Mouse (Mus musculus) liver, embryonic 16.5 days (tissue): ENCODE measurements around the gene Chrna1. TPM values are rescaled to one million over a fixed set of nuclear protein-coding genes. Genes with fewer than 3 reads are reported as not detected.

Source experiments
- ATAC-seq: fragments of 200-750 bp; cut with Nextera tagmentation; 2 replicates; pipeline ENCODE4 v1.8.0; 2017; ENCODE audit warnings: low read depth, mild to moderate bottlenecking, moderate number of reproducible peaks, moderate library complexity
- H3K27ac ChIP-seq: fragments of 300-500 bp; sonication (generic); 2 replicates; pipeline ENCODE4 v1.5.1; 2014; ENCODE audit warnings: mild to moderate bottlenecking, low read length
- H3K27me3 ChIP-seq: fragments of 300-500 bp; sonication (generic); 2 replicates; pipeline ENCODE4 v1.6.1; 2014; ENCODE audit warnings: low read depth, low read length, mixed read lengths; ENCODE audit not compliant: control insufficient read depth, insufficient read depth
- H3K36me3 ChIP-seq: fragments of 300-500 bp; sonication (generic); 2 replicates; pipeline ENCODE4 v1.6.1; 2014; ENCODE audit warnings: mild to moderate bottlenecking; ENCODE audit not compliant: control insufficient read depth, insufficient read depth
- H3K4me1 ChIP-seq: fragments of 300-500 bp; sonication (generic); 2 replicates; pipeline ENCODE4 v1.6.1; 2014; ENCODE audit warnings: low read depth, low read length, mixed read lengths; ENCODE audit not compliant: control insufficient read depth
- H3K4me2 ChIP-seq: fragments of 300-500 bp; sonication (generic); 2 replicates; pipeline ENCODE4 v1.6.1; 2014; ENCODE audit warnings: low read depth, low read length, mixed read lengths
- H3K4me3 ChIP-seq: fragments of 300-500 bp; sonication (generic); 2 replicates; pipeline ENCODE4 v1.5.1; 2014; ENCODE audit warnings: low read depth, mild to moderate bottlenecking, low read length
- H3K9ac ChIP-seq: fragments of 300-500 bp; sonication (generic); 2 replicates; pipeline ENCODE4 v1.6.1; 2014; ENCODE audit warnings: low read depth, low read length
- H3K9me3 ChIP-seq: fragments of 300-500 bp; sonication (generic); replicated peaks from 2 replicates; pipeline ENCODE4 v1.6.1; 2016; ENCODE audit warnings: low read length; ENCODE audit not compliant: control insufficient read depth
- WGBS: fragments of 180-500 bp; shearing (Covaris S2); extraction: QIAGEN DNeasy Blood & Tissue Kit; methylation state at CpG from one replicate; pipeline ENCODE4 v1.1.7; 2014; ENCODE audit not compliant: insufficient replicate concordance; 5-methylcytosine and 5-hydroxymethylcytosine counted together
- polyA plus RNA-seq: library from polyadenylated mRNA; unstranded; fragments of >200 nt; fragmentation: Nextera tagmentation; extraction: Ambion mirVana; gene quantifications from 2 replicates; pipeline ENCODE4 v1.2.1, GENCODE M21; 2015

Chrna1 gene
- polyA plus RNA-seq, 1 experiment from 2014 or later = 0.26 TPM

GRCm38 (mm10) chr2:73522891-73523290 lies 57.2 kb downstream of the Chrna1 start:
- WGBS = 42% methylated on average over 8 of the region's 8 CpGs
- ATAC-seq = no peak
- no peak overlapping the region for H3K4me2 ChIP-seq

GRCm38 (mm10) chr2:73522336-73522735 lies 57.8 kb downstream of the Chrna1 start:
- Histone ChIP-seq H3K4me2 (no peak overlapping the region), H3K9me3 (no peaks in the 10 kb centered on the region), H3K4me1 (peaks cover 5% of the 10 kb centered on the region; the same call in 1 of the 2 replicates), H3K9ac (no peak overlapping the region), H3K27me3 (peaks cover 6% of the 10 kb centered on the region; the same call in 1 of the 2 replicates), H3K4me3 (no peak overlapping the region), H3K36me3 (no peaks in the 10 kb centered on the region), H3K27ac (no peak overlapping the region)
- 59% methylated on average over 6 of the region's 6 CpGs for WGBS
- ATAC-seq = no peak

More at GRCm38 (mm10) chr2:73522891-73523290, 57.2 kb downstream of the Chrna1 start:
- no peak overlapping the region for H3K4me3 ChIP-seq
- no peak overlapping the region for H3K27ac ChIP-seq
- H3K9me3 ChIP-seq = no peaks in the 10 kb centered on the region
- peaks cover 5% of the 10 kb centered on the region; the same call in 1 of the 2 replicates for H3K4me1 ChIP-seq
- no peak overlapping the region for H3K9ac ChIP-seq
- peaks cover 6% of the 10 kb centered on the region; the same call in 1 of the 2 replicates for H3K27me3 ChIP-seq
- H3K36me3 ChIP-seq = no peaks in the 10 kb centered on the region

- Histone ChIP-seq H3K36me3 (no peaks in the 10 kb centered on the region; the same call in 1 of the 2 replicates), H3K27ac (no peak overlapping the region), H3K9me3 (no peaks in the 10 kb centered on the region), H3K4me1 (peaks cover 5% of the 10 kb centered on the region; the same call in 1 of the 2 replicates), H3K9ac (no peak overlapping the region), H3K27me3 (peaks cover under 1% of the 10 kb centered on the region; the same call in 1 of the 2 replicates), H3K4me3 (no peak overlapping the region), H3K4me2 (no peak overlapping the region)
- ATAC-seq = no peak
- WGBS = 22% methylated on average over 5 of the region's 5 CpGs
Observed at GRCm38 (mm10) chr2:73521737-73522136, 58.4 kb downstream of the Chrna1 start.

GRCm38 (mm10) chr2:73518966-73519365 lies 61.2 kb downstream of the Chrna1 start:
- Histone ChIP-seq H3K27me3 (no peaks in the 10 kb centered on the region), H3K9me3 (no peaks in the 10 kb centered on the region), H3K27ac (no peak overlapping the region), H3K36me3 (no peaks in the 10 kb centered on the region; the same call in 1 of the 2 replicates), H3K4me3 (no peak overlapping the region), H3K9ac (no peak overlapping the region), H3K4me1 (peaks cover 3% of the 10 kb centered on the region; the same call in 1 of the 2 replicates), H3K4me2 (no peak overlapping the region)
- ATAC-seq = no peak
- WGBS = 67% methylated on average over 5 of the region's 5 CpGs

DNA sequence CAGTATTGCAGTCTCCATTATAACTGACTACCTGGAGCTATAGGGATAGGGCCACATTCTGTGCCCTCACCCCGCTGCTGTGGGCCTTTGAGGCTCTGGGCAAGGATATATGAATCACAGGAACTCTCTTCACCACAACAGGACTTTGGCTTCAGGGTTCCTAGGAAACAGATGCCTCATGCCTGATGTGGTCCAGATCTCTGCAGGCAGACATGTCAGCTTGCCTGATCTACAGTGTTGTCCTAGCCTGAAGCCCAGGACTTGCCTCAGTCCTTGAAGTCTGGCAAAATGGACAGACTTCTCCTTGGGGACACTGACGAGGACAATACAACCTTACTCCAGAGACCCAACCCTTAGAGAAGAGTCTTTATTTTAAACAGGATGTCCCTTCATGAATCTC lies 61.8 kb downstream of the Chrna1 start:
- no peak overlapping the region for H3K4me2 ChIP-seq
- ATAC-seq = no peak
- WGBS = 66% methylated on average over 2 of the region's 2 CpGs
- no peaks in the 10 kb centered on the region for H3K9me3 ChIP-seq
- no peaks in the 10 kb centered on the region for H3K27me3 ChIP-seq
- peaks cover 3% of the 10 kb centered on the region; the same call in 1 of the 2 replicates for H3K4me1 ChIP-seq
- H3K27ac ChIP-seq = no peak overlapping the region
- H3K4me3 ChIP-seq = no peak overlapping the region
- H3K36me3 ChIP-seq = no peaks in the 10 kb centered on the region; the same call in 1 of the 2 replicates
- no peak overlapping the region for H3K9ac ChIP-seq

GRCm38 (mm10) chr2:73514178-73514577 lies 66.0 kb downstream of the Chrna1 start:
- no peak for ATAC-seq
- Histone ChIP-seq H3K4me2 (no peak overlapping the region), H3K27ac (no peak overlapping the region), H3K27me3 (no peaks in the 10 kb centered on the region), H3K4me3 (no peak overlapping the region), H3K36me3 (no peaks in the 10 kb centered on the region; the same call in 1 of the 2 replicates), H3K9ac (no peak overlapping the region), H3K9me3 (no peaks in the 10 kb centered on the region), H3K4me1 (peaks cover 9% of the 10 kb centered on the region; the same call in 1 of the 2 replicates)
- WGBS = 69% methylated on average over 6 of the region's 6 CpGs

Other genes with a start within 250 kb of the Chrna1 start
- gene Gpr155, start 193.8 kb downstream of the Chrna1 start, polyA plus RNA-seq = 5.9 and 6.3 TPM in 2 replicates
- 3.2 and 4.1 TPM in 2 replicates for gene Wipf1, start 50.6 kb downstream of the Chrna1 start, polyA plus RNA-seq
- 0.33 and 0.39 TPM in 2 replicates for gene Chn1, start 195.0 kb upstream of the Chrna1 start, polyA plus RNA-seq